Comparison of ENCODE assay signal across 10 mouse cellular contexts in the genomic region with DNA sequence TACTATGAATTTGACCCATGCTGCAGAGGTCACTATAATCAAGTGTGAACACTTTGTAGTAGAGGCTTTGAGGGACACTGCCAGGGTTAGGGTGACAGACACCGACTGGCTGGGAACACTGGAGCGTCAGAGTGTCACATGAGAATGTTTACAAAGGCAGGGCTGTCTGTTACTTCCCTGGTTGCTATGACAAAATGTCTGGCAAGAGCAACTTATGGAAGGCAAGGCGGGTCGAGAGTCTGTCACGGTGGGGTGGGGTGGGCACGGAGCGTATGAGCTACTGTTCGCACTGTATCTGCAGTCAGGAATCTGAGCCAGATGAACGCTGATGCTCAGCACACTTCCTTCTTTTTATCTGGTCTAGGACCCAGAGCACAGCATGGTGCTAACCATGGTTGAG. TPM values are rescaled to one million over a fixed set of nuclear protein-coding genes. Genes with fewer than 3 reads are reported as not detected.
DNase-seq lines count a peak whose midpoint lies in the region; ATAC-seq lines count a peak whose summit lies in the region.
"Had no signal": no experiment of that assay in that cellular context is flagged by ENCODE, and none has a peak within 500 bp of the region (broad histone marks: within the 10 kb centered on the region; RNA-seq: fewer than 3 reads in every experiment).

No protein-coding gene starts in this region.

- 61% methylated on average over 9 of the region's 9 CpGs for WGBS in hindbrain, embryonic 11.5 days
- 66% methylated on average over 9 of the region's 9 CpGs for WGBS in hindbrain, embryonic 10.5 days
- 64% methylated on average over 9 of the region's 9 CpGs for WGBS in neural tube, embryonic 14.5 days

- no peak overlapping the region for H3K4me2 ChIP-seq in hindbrain, embryonic 11.5 days (replicated peaks; ENCODE audit: low read depth, low read length)
- no peak overlapping the region for H3K4me2 ChIP-seq in neural tube, embryonic 14.5 days (ENCODE audit: low read depth, low read length)
- H3K4me2 ChIP-seq: liver, embryonic 15.5 days; neural tube, embryonic 13.5 days had no signal

- ATAC-seq in cerebellum, adult (ENCODE audit: insufficient number of reproducible peaks, low FRiP score, low TSS enrichment), result 0 out of 2 replicates have a peak, but pooled peaks have one; percentile 33
- 0 out of 2 replicates have a peak, but pooled peaks have one; percentile 22 for ATAC-seq in hindbrain, embryonic 11.5 days (ENCODE audit: low FRiP score)
- 0 out of 2 replicates have a peak, but pooled peaks have one; percentile 44 for ATAC-seq in neural tube, embryonic 14.5 days (ENCODE audit: low read depth)

- no peak for DNase-seq in cerebellum, adult 11-12 months
- DNase-seq in hindbrain, embryonic 11.5 days (ENCODE audit: low spot score), result no peak
- DNase-seq in hindbrain, embryonic 10.5 days (ENCODE audit: low spot score), result no peak
- DNase-seq in neural tube, embryonic 10.5 days (ENCODE audit: extremely low spot score, low spot score), result no peak
- no peak for DNase-seq in testis, postnatal 14 days (ENCODE audit: low spot score)
- DNase-seq in left cerebral cortex, adult 11 months (ENCODE audit: low spot score), result no peak

- H3K27me3 ChIP-seq in hindbrain, embryonic 11.5 days (ENCODE audit: control insufficient read depth, insufficient read depth, low read length), result no peaks in the 10 kb centered on the region
- no peaks in the 10 kb centered on the region for H3K27me3 ChIP-seq in hindbrain, embryonic 10.5 days (ENCODE audit: insufficient read depth, poor library complexity, severe bottlenecking)
- H3K27me3 ChIP-seq in neural tube, embryonic 14.5 days (ENCODE audit: control insufficient read depth, insufficient read depth, low read length), result no peaks in the 10 kb centered on the region
- H3K27me3 ChIP-seq: liver, embryonic 15.5 days; neural tube, embryonic 13.5 days had no signal

- H3K36me3 ChIP-seq in hindbrain, embryonic 11.5 days (ENCODE audit: control insufficient read depth, insufficient read depth, low read length), result no peaks in the 10 kb centered on the region
- no peaks in the 10 kb centered on the region for H3K36me3 ChIP-seq in hindbrain, embryonic 10.5 days
- no peaks in the 10 kb centered on the region for H3K36me3 ChIP-seq in neural tube, embryonic 14.5 days (ENCODE audit: control insufficient read depth, insufficient read depth, low read length)
- H3K36me3 ChIP-seq: liver, embryonic 15.5 days; neural tube, embryonic 13.5 days had no signal

- H3K9ac ChIP-seq in hindbrain, embryonic 11.5 days (ENCODE audit: low read depth, low read length), result no peak overlapping the region
- H3K9ac ChIP-seq in neural tube, embryonic 14.5 days (replicated peaks; ENCODE audit: low read depth, low read length), result no peak overlapping the region
- H3K9ac ChIP-seq: liver, embryonic 15.5 days; neural tube, embryonic 13.5 days had no signal

- H3K27ac ChIP-seq in hindbrain, embryonic 11.5 days (ENCODE audit: low read depth, low read length), result no peak overlapping the region
- H3K27ac ChIP-seq in hindbrain, embryonic 10.5 days, result no peak overlapping the region
- no peak overlapping the region for H3K27ac ChIP-seq in neural tube, embryonic 14.5 days (ENCODE audit: low read depth, low read length)
- H3K27ac ChIP-seq: liver, embryonic 15.5 days; neural tube, embryonic 13.5 days had no signal

- H3K9me3 ChIP-seq in hindbrain, embryonic 11.5 days (ENCODE audit: control insufficient read depth, low read length), result no peaks in the 10 kb centered on the region
- no peaks in the 10 kb centered on the region for H3K9me3 ChIP-seq in hindbrain, embryonic 10.5 days
- no peaks in the 10 kb centered on the region for H3K9me3 ChIP-seq in neural tube, embryonic 14.5 days (ENCODE audit: control insufficient read depth, low read length)
- H3K9me3 ChIP-seq: liver, embryonic 15.5 days; neural tube, embryonic 13.5 days had no signal

- no peaks in the 10 kb centered on the region for H3K4me1 ChIP-seq in hindbrain, embryonic 11.5 days (replicated peaks; ENCODE audit: control insufficient read depth, insufficient read depth, low read length)
- peaks cover 13% of the 10 kb centered on the region for H3K4me1 ChIP-seq in hindbrain, embryonic 10.5 days (replicated peaks)
- no peaks in the 10 kb centered on the region for H3K4me1 ChIP-seq in neural tube, embryonic 14.5 days (ENCODE audit: control insufficient read depth, insufficient read depth, low read length)
- H3K4me1 ChIP-seq: liver, embryonic 15.5 days; neural tube, embryonic 13.5 days had no signal

- H3K4me3 ChIP-seq in hindbrain, embryonic 11.5 days (ENCODE audit: low read depth, low read length), result no peak overlapping the region
- H3K4me3 ChIP-seq in hindbrain, embryonic 10.5 days, result no peak overlapping the region
- no peak overlapping the region for H3K4me3 ChIP-seq in neural tube, embryonic 14.5 days (ENCODE audit: low read depth, low read length)
- H3K4me3 ChIP-seq: liver, embryonic 15.5 days; neural tube, embryonic 13.5 days had no signal

RNA-seq across cellular contexts. Expression of a gene that starts 34.7 kb away (rescaled TPM):
- 1.5 and 1.8 TPM in 2 replicates for polyA plus RNA-seq in hindbrain, embryonic 11.5 days (2014; fragmentation: Nextera tagmentation; extraction: Ambion mirVana)
- polyA plus RNA-seq in hindbrain, embryonic 10.5 days (2016; fragmentation: Nextera tagmentation; extraction: Ambion mirVana), result 1.2 TPM in 2 replicates
- 4.9 and 6.6 TPM in 2 replicates for polyA plus RNA-seq in neural tube, embryonic 14.5 days (2014; fragmentation: Nextera tagmentation; extraction: Ambion mirVana)
